Mouse (Mus musculus) brain, embryonic 14.5 days (tissue): ENCODE results near the gene E2f7. TPM values are rescaled to one million over a fixed set of nuclear protein-coding genes. Genes with fewer than 3 reads are reported as not detected.

Experiments used
- DNase-seq: peaks from one replicate; pipeline ENCODE4 v3.0.0-alpha.2; 2011; ENCODE audit warnings: low read depth
- CTCF ChIP-seq: fragments of 200-500 bp; IDR thresholded peaks from 2 replicates; pipeline ENCODE4 v1.5.1; 2012; ENCODE audit warnings: inconsistent platforms, mild to moderate bottlenecking, moderate library complexity, borderline replicate concordance; ENCODE audit not compliant: insufficient read depth, insufficient read length; ENCODE audit errors: extremely low read depth
- POLR2A ChIP-seq: fragments of 200-500 bp; IDR thresholded peaks from 2 replicates; pipeline ENCODE4 v1.6.1; 2012; ENCODE audit warnings: mild to moderate bottlenecking, inconsistent platforms, borderline replicate concordance; ENCODE audit not compliant: poor library complexity, insufficient read depth, insufficient read length, severe bottlenecking; ENCODE audit errors: extremely low read depth
- polyA plus RNA-seq: library from polyadenylated mRNA; depleted of rRNA; stranded (reverse); fragments of >200 nt; gene quantifications from 2 replicates; pipeline ENCODE4 v1.2.3, GENCODE M21; 2012

E2f7 gene
- polyA plus RNA-seq, 1 experiment, result 4.5 TPM

GRCm38 (mm10) chr10:110789683-110790082 lies 44.4 kb downstream of the E2f7 start:
- TF ChIP-seq CTCF, result no peak
- DNase-seq, result no peak

- TF ChIP-seq POLR2A (no peak), CTCF (no peak)
- DNase-seq, result no peak
Observed at GRCm38 (mm10) chr10:110793150-110793787, 48.0 kb downstream of the E2f7 start.

GRCm38 (mm10) chr10:110794564-110795205 lies 49.4 kb downstream of the E2f7 start:
- TF ChIP-seq POLR2A (no peak), CTCF (peak; percentile 92)

GRCm38 (mm10) chr10:110795206-110795796 lies 50.1 kb downstream of the E2f7 start:
- TF ChIP-seq POLR2A (no peak), CTCF (peak; percentile 4; the same call in 1 of the 2 replicates)
- DNase-seq, result peak; percentile 25

More at GRCm38 (mm10) chr10:110794564-110795205, 49.4 kb downstream of the E2f7 start:
- DNase-seq, result peak; percentile 82

- DNase-seq, result no peak
- no peak for TF ChIP-seq CTCF
- TF ChIP-seq POLR2A, result no peak
Observed at GRCm38 (mm10) chr10:110801296-110801695, 56.1 kb downstream of the E2f7 start.

- DNase-seq, result peak; percentile 23
- TF ChIP-seq CTCF (no peak), POLR2A (no peak)
Observed at GRCm38 (mm10) chr10:110804279-110805024, 59.2 kb downstream of the E2f7 start.

- DNase-seq, result no peak
- TF ChIP-seq CTCF (no peak), POLR2A (no peak)
Observed at GRCm38 (mm10) chr10:110805025-110805740, 59.9 kb downstream of the E2f7 start.

GRCm38 (mm10) chr10:110806471-110806870 lies 61.2 kb downstream of the E2f7 start:
- DNase-seq, result no peak
- TF ChIP-seq POLR2A (no peak), CTCF (no peak)

- peak; percentile 22 for DNase-seq
- TF ChIP-seq POLR2A, result no peak
- TF ChIP-seq CTCF, result no peak
Observed at GRCm38 (mm10) chr10:110810528-110810927, 65.3 kb downstream of the E2f7 start.

- TF ChIP-seq CTCF, result no peak
- no peak for TF ChIP-seq POLR2A
- DNase-seq, result no peak
Observed at GRCm38 (mm10) chr10:110811209-110811861, 66.1 kb downstream of the E2f7 start.

GRCm38 (mm10) chr10:110811862-110812225 lies 66.6 kb downstream of the E2f7 start:
- TF ChIP-seq POLR2A (no peak), CTCF (no peak)
- DNase-seq, result no peak

- no peak for DNase-seq
- TF ChIP-seq POLR2A (no peak), CTCF (no peak)
Observed at GRCm38 (mm10) chr10:110821139-110821538, 75.9 kb downstream of the E2f7 start.
